Mouse (Mus musculus) hindbrain, embryonic 12.5 days (tissue): Measurements from ENCODE around the gene Cr1l. TPM values are rescaled to one million over a fixed set of nuclear protein-coding genes. Genes with fewer than 3 reads are reported as not detected.
A peak's percentile ranks its signal among the peaks of the same experiment; 100 is the strongest.

ENCODE experiments used
- ATAC-seq: fragments of 200-750 bp; cut with Nextera tagmentation; 2 replicates; pipeline ENCODE4 v1.8.0; 2017; ENCODE audit warnings: moderate TSS enrichment; ENCODE audit not compliant: low FRiP score
- H3K27ac ChIP-seq: fragments of 300-500 bp; sonication (generic); 2 replicates; pipeline ENCODE4 v1.5.1; 2016; ENCODE audit warnings: mild to moderate bottlenecking
- H3K27me3 ChIP-seq: fragments of 300-500 bp; sonication (generic); 2 replicates; pipeline ENCODE4 v1.6.1; 2016; ENCODE audit warnings: mild to moderate bottlenecking
- H3K36me3 ChIP-seq: fragments of 300-500 bp; sonication (generic); 2 replicates; pipeline ENCODE4 v1.6.1; 2016; ENCODE audit warnings: mild to moderate bottlenecking
- H3K4me1 ChIP-seq: fragments of 300-500 bp; sonication (generic); 2 replicates; pipeline ENCODE4 v1.6.1; 2016
- H3K4me2 ChIP-seq: fragments of 300-500 bp; sonication (generic); replicated peaks from 2 replicates; pipeline ENCODE4 v1.6.1; 2016; ENCODE audit warnings: mild to moderate bottlenecking
- H3K4me3 ChIP-seq: fragments of 300-500 bp; sonication (generic); 2 replicates; pipeline ENCODE4 v1.5.1; 2016; ENCODE audit warnings: mild to moderate bottlenecking
- H3K9ac ChIP-seq: fragments of 300-500 bp; sonication (generic); 2 replicates; pipeline ENCODE4 v1.6.1; 2016; ENCODE audit warnings: mild to moderate bottlenecking, moderate library complexity
- H3K9me3 ChIP-seq: fragments of 300-500 bp; sonication (generic); replicated peaks from 2 replicates; pipeline ENCODE4 v1.6.1; 2016; ENCODE audit warnings: mild to moderate bottlenecking
- WGBS: fragments of 180-500 bp; shearing (Covaris S2); methylation state at CpG from one replicate; pipeline ENCODE4 v1.1.7; 2016; 5-methylcytosine and 5-hydroxymethylcytosine counted together
- polyA plus RNA-seq: library from polyadenylated mRNA; unstranded; fragments of >200 nt; fragmentation: Nextera tagmentation; extraction: Ambion mirVana; gene quantifications from 2 replicates; pipeline ENCODE4 v1.2.1, GENCODE M21; 2016

The Cr1l gene
- polyA plus RNA-seq, 1 experiment from 2014 or later = 37.8 TPM

DNA sequence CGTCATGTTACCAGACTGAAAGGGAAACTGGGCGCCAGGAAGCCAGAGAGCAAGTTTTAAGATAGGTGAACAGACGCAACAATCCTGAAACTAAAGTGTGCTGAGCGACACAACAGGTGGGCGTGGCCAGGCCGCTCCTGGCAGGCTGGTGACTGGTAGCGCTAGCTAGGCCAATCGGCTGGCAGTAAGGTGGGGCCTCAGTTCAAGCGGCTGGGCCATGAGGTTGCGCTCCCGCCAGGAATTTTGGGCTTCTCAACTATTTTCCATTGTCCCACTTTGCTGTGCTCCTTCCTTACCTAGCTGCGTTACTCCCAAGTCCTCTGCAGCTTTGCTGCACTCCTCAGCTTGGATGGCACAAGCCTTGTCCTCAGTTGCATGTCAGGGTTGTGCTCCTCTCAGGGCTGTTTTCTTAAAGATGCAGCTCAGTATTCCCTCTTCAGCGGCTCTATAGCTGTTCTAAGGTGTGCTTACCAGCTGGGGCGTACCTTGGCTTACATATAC lies 39.1 kb downstream of the Cr1l start, which contains the start of gene Cd46:
Gene Cd46, minus strand, starts transcription at position 30 of the 501 bp plus-strand sequence.
- H3K9me3 ChIP-seq = no peaks in the 10 kb centered on the region
- ATAC-seq = peak; percentile 93
- H3K36me3 ChIP-seq = peaks cover 7% of the 10 kb centered on the region; the same call in 1 of the 2 replicates
- peaks cover 9% of the 10 kb centered on the region for H3K4me1 ChIP-seq
- 3% methylated on average over 14 of the region's 14 CpGs for WGBS
- 0 out of 2 replicates have a peak within 1 kb of the TSS, but pooled peaks have one; percentile 7 for H3K27ac ChIP-seq
- H3K4me3 ChIP-seq = peak within 1 kb of the TSS; percentile 32
- H3K27me3 ChIP-seq = no peaks in the 10 kb centered on the region
- H3K4me2 ChIP-seq = peak within 1 kb of the TSS; percentile 58
- peak within 1 kb of the TSS; percentile 51 for H3K9ac ChIP-seq

DNA sequence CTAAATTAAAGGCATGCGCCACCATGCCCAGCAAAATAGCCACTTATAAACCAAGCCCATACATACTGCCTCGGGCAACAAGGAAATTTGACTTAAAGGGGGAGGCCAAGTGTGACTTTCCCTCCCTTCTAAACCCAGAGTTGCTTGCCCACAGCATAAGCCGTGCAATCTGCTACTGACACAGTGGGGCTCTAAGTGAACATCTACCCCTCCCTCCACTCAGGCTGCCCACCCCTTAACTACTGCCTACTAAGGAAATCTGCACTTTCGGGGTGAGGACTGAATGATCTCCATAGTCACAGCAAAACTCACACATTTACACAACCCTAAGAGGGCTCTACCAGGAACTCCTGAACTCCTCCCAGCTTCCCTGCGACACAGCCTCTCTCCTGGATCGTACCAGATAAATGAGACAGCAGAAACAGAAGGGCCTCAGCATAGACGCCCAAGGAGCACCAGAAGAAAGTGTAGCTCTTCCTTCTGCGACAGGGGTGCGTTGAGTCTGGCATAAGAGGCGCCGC lies 39.6 kb downstream of the Cr1l start:
- no peaks in the 10 kb centered on the region for H3K9me3 ChIP-seq
- no peaks in the 10 kb centered on the region for H3K27me3 ChIP-seq
- WGBS = 21% methylated on average over 11 of the region's 11 CpGs
- peaks cover 2% of the 10 kb centered on the region; the same call in 1 of the 2 replicates for H3K36me3 ChIP-seq
- H3K4me1 ChIP-seq = peaks cover 9% of the 10 kb centered on the region
- H3K9ac ChIP-seq = peak overlapping the region; percentile 51
- peak; percentile 76 for ATAC-seq
- H3K27ac ChIP-seq = 0 out of 2 replicates have a peak overlapping the region, but pooled peaks have one; percentile 7
- H3K4me2 ChIP-seq = peak overlapping the region; percentile 58
- peak overlapping the region; percentile 32 for H3K4me3 ChIP-seq

DNA sequence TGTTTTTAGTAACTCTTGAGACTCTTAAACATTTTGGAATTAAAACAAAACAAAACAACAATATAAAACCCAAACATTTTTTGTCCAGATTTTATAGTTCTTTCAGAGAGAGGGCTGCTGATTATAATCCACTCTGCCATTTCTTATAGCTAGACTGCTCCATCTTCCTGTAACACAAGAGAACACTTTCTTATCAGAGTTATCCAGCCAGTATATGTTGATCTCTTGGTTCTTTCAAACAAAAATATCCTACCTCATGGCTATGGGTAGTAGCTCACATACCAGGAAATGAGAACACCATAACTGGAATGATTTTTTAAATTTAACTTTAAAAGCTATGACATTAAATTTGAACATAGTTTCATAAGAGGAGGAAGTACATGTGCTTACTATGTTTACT lies 49.2 kb downstream of the Cr1l start:
- Histone ChIP-seq H3K27me3 (no peaks in the 10 kb centered on the region), H3K27ac (no peak overlapping the region), H3K9ac (no peak overlapping the region), H3K36me3 (no peaks in the 10 kb centered on the region), H3K4me3 (no peak overlapping the region), H3K9me3 (no peaks in the 10 kb centered on the region), H3K4me1 (no peaks in the 10 kb centered on the region), H3K4me2 (no peak overlapping the region)
- no peak for ATAC-seq

Other genes with a start within 250 kb of the Cr1l start
- gene Cd34, start 192.8 kb downstream of the Cr1l start, polyA plus RNA-seq = 44.7 and 50.0 TPM in 2 replicates
- 1.1 and 1.2 TPM in 2 replicates for gene Cd46, start 39.3 kb downstream of the Cr1l start, polyA plus RNA-seq
- 0.08 and 0.37 TPM in 2 replicates for gene Cr2, start 45.1 kb upstream of the Cr1l start, polyA plus RNA-seq